Mouse (Mus musculus) spleen, postnatal 36 days (tissue): ENCODE results near the gene Vps52.
A peak's percentile ranks its signal among the peaks of the same experiment; 100 is the strongest.
"Not testable (repeated sequence)": the region's sequence is repeated elsewhere in the genome, so short reads cannot be mapped to it uniquely, and the experiment has no call there.

ENCODE experiments used
- DNase-seq, 2 experiments: peaks; one replicate each; pipeline ENCODE4 v3.0.0; 2022; ENCODE audit warnings: low spot score in 2 of 2, mixed read lengths in 1 of 2

Gene Vps52

DNA sequence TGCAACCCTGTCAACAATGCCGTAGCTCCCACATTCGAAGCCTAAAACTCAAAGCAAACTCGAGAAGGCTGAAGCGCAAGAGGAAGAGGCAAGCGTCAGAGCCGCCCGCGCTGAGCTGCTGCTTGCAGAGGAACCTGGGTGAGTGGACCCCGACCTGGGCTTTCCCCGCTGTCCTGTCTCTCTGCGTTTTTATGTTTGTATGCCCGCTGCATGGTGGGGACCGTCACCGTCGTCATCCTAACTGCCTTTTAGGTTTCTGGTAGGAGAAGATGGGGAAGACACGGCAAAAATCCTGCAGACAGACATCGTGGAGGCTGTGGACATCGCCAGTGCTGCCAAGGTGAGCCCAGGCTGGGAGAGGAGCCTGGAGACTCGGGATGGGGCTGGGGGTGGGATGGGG lies 14.2 kb upstream of the Vps52 start:
- DNase-seq: no peak

DNA sequence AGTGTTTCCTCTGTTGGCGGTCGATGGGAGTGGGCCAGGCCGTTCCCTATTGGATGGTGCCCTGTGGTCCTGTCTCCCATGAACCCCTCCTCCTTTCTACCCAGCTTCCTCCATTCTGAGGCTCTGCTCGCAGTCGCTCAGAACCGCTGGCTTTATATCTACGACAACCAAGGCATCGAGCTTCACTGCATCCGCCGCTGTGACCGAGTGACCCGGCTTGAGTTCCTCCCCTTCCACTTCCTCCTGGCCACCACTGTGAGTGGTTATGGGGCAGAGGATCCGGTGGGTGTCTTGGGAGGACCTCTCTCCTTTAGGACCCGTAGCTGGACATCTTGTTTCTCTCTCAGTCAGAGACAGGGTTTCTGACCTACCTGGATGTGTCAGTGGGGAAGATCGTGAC lies 12.2 kb upstream of the Vps52 start:
- DNase-seq: no peak

GRCm38 (mm10) chr17:33947430-33948089 lies 8.1 kb upstream of the Vps52 start:
- no peak for DNase-seq

- no peak for DNase-seq
Observed at GRCm38 (mm10) chr17:33948090-33948904, 7.3 kb upstream of the Vps52 start.

DNA sequence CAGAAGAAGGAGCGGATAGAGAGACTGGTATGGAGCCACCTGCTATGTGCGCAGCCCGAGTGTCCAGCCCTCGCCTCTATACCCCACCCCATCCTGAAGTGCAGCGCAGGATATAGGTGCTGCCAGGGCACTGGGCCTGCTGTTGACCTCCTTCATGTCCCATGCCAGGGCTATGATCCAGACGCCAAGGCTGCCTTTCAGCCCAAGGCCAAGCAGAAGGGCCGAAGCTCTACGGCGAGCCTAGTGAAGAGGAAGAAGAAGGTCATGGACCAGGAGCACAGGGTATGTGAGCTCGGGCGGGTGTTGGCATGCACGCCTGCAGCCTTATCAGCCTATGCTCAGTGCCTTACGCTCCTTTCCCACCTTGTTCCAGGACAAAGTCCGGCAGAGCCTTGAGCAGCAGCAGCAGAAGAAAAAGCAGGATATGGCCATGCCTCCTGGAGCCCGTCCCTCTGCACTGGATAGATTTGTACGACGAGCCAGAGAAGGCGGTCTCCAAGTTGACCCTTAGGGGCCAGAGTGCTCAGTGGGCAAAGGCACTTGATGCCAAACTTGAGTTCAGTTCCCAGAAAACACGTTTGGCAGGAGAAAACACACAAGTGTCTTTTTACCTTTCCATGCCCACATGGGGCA lies 6.6 kb upstream of the Vps52 start:
- DNase-seq: no peak

GRCm38 (mm10) chr17:33950131-33950625 lies 5.4 kb upstream of the Vps52 start:
- no peak for DNase-seq

GRCm38 (mm10) chr17:33951021-33951946 lies 4.3 kb upstream of the Vps52 start, which contains the start of gene B3galt4:
Gene B3galt4 (minus strand): TSS chr17:33951488.
- peak; percentile 77 to 78 for DNase-seq

DNA sequence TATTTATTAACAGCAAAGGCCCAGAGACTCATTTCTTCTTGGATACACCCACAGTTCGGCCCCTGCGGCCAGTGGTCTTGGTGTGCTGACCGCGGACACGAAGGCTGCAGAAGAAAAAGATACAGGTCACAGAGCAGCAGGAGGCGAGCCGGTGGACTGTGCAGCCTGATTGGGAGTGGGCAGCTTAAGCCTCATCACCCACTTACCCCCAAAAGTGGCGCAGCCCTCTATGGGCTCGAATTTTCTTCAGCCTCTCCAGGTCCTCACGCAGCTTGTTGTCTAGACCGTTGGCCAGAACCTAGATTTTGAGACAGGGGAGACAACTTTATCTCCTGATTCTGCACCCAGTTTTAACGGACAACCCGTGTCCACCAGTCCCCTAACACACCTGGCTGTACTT lies 3.6 kb upstream of the Vps52 start:
- DNase-seq: not testable (repeated sequence)

DNA sequence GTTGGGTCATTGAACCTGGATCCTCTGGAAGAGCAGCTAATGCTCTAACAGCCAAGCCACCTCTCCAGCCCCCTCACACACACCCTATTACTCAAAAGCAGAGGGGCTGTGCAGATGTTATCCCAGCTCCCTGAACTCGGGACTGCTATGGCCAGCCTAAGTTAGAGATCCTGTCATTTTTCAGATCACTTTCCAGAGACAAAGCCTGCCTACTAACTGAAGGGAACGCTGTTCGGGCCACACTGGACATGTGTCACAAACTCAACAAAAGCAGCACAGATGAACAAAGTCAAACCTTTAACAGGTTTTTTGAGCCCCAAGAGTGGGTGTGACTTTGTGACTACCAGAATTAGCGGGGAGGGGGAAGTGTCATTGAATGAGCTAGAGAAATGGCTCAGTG lies 2.7 kb upstream of the Vps52 start:
- DNase-seq: no peak

GRCm38 (mm10) chr17:33953310-33953709 lies 2.3 kb upstream of the Vps52 start:
- DNase-seq: no peak

GRCm38 (mm10) chr17:33953961-33954565 lies 1.5 kb upstream of the Vps52 start:
- no peak for DNase-seq

DNA sequence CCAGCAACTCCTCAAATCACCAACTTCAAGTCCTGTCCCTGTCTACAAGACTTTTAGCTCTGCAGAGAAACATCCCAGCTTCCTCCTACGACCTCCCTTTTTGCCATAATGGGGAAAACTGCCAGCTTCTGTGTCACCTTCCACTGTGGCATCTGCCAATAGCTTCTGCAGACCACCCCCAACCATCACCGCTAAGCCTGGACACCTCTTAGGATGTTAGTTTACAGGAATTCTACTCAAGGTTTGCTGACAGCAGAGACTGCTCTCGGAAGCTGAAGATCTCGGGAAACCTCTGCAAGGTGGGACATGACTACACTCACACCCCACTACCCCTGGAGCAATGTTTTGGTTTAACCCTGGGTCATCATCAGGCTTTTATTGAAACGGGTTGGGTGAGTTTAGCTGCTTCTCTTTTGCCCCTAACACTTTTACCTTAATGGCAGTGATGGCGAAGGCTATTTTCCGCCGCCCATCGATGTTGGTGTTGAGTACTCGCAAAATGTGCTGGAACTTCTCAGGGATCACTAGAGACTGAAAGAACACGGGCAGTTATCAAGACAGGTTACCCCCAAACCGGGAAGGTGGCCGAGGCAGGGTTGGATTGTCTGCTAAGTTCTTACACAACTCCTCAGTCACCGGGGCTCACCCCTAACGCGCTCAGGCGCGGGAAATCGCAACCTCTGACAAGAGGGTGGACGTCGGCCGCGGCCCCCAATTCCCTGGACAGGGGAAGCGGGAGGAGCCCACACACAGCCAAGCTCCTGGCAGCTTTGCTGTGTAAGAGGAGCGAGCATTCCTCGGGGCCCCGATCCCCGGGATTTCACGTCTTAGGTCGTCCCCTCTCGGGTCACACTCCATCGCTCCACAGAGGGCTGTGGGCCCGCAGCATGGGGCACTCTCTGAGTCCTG lies 712 bp upstream of the Vps52 start:
- peak; percentile 34 to 49 for DNase-seq

GRCm38 (mm10) chr17:33956336-33956735 lies 724 bp downstream of the Vps52 start:
- DNase-seq: no peak

- no peak for DNase-seq
Observed at GRCm38 (mm10) chr17:33957493-33957892, 1.9 kb downstream of the Vps52 start.

GRCm38 (mm10) chr17:33958451-33958850 lies 2.8 kb downstream of the Vps52 start:
- no peak for DNase-seq

DNA sequence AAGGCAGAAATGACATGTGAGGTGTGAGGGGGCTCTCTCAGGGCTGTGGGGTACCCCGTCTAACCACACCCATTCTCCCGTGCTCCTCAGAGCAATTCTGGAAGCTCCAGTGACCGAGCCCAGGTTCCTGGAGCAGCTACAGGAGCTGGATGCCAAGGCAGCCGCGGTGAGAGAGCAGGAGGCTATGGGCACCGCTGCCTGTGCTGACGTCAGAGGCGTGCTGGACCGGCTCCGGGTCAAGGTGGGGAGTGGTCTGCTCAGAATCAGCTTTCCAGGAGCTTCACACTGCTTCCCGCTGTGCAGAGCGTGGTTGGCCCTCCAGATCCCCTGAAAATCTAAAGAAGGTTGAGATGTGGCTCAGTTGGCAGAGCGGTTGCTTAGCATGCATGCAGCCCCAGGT lies 3.5 kb downstream of the Vps52 start:
- DNase-seq: no peak

- DNase-seq: no peak
Observed at GRCm38 (mm10) chr17:33959948-33960347, 4.3 kb downstream of the Vps52 start.

- no peak for DNase-seq
Observed at GRCm38 (mm10) chr17:33962876-33963275, 7.3 kb downstream of the Vps52 start.

DNA sequence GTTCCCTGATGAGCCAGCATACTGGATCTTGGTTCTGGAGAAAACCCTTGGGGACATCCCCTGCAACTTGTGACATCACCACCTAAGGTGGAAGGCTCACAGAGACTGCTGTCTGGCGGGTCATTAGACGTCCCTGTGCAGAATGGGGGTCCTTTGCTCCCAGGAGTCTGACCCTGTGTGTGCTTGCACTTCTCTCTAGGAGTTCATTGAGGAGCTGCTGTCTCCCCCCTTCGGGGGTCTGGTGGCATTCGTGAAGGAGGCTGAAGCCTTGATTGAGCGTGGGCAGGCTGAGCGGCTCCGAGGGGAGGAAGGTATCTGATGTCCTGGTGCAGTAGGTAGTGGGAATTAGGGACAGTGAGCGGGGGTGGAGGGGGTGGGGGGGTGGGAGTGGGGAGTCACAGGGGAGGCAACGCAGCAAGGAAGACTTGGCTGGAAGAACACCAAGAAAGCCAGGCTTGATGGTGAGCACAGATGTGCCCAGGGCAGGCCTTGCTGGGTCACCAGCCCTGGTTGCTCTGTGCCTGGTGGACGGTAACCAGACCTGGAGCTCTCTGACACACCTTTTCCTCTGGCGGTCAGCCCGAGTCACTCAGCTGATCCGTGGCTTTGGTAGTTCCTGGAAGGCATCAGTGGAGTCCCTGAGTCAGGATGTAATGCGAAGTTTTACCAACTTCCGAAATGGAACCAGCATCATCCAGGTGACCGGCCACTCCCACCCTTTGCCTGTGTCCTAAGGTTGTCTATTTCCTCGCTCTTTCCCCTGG lies 9.7 kb downstream of the Vps52 start:
- no peak for DNase-seq
